Mouse (Mus musculus): ENCODE measurements at regions not wholly inside any gene's neighbourhood (a gene's known extent, or its start where the extent isn't known, plus 50 kb on each side); places are given as distances from the start of the nearest gene placed in this dataset.
A peak's percentile ranks its signal among the peaks of the same experiment; 100 is the strongest.

GRCm38 (mm10) chr1:14503193-14503800 lies 1589.8 kb downstream of the 4930444P10Rik start:
- Histone ChIP-seq H3K9me3 (ENCODE audit: control insufficient read depth, low read length) (no peaks in the 10 kb centered on the region), H3K9ac (ENCODE audit: low read length) (no peak overlapping the region), H3K4me3 (ENCODE audit: low read depth, low read length) (no peak overlapping the region), H3K27ac (ENCODE audit: low read depth, low read length) (no peak overlapping the region), H3K4me1 (replicated peaks; ENCODE audit: control insufficient read depth, insufficient read depth, low read length) (peaks cover 10% of the 10 kb centered on the region; the same call in 1 of the 2 replicates), H3K27me3 (ENCODE audit: control insufficient read depth, insufficient read depth, low read length) (peaks cover 26% of the 10 kb centered on the region), H3K4me2 (ENCODE audit: low read depth, low read length, severe bottlenecking) (no peak overlapping the region), H3K36me3 (ENCODE audit: control insufficient read depth, insufficient read depth, low read length) (no peaks in the 10 kb centered on the region)
- ATAC-seq (replicated peaks; ENCODE audit: low FRiP score) (no peak), DNase-seq (ENCODE audit: low spot score) (no peak)
- WGBS: 10% methylated on average over 7 of the region's 7 CpGs

GRCm38 (mm10) chr1:14499105-14499504 lies 1594.0 kb downstream of the 4930444P10Rik start:
- ATAC-seq (replicated peaks; ENCODE audit: low FRiP score): no peak
- WGBS: 88% methylated on average over 1 of the region's 1 CpGs
- 0 out of 2 replicates have a peak, but pooled peaks cover 1% of the 10 kb centered on the region for H3K4me1 ChIP-seq (replicated peaks; ENCODE audit: control insufficient read depth, insufficient read depth, low read length)
- H3K27me3 ChIP-seq (ENCODE audit: control insufficient read depth, insufficient read depth, low read length): peaks cover 5% of the 10 kb centered on the region; the same call in 1 of the 2 replicates
- H3K36me3 ChIP-seq (ENCODE audit: control insufficient read depth, insufficient read depth, low read length): no peaks in the 10 kb centered on the region
- H3K9ac ChIP-seq (ENCODE audit: low read length): no peak overlapping the region
- H3K9me3 ChIP-seq (ENCODE audit: control insufficient read depth, low read length): no peaks in the 10 kb centered on the region
- DNase-seq (ENCODE audit: low spot score): no peak
- no peak overlapping the region for H3K27ac ChIP-seq (ENCODE audit: low read depth, low read length)
- no peak overlapping the region for H3K4me3 ChIP-seq (ENCODE audit: low read depth, low read length)
- H3K4me2 ChIP-seq (ENCODE audit: low read depth, low read length, severe bottlenecking): no peak overlapping the region

- H3K27me3 ChIP-seq (ENCODE audit: control insufficient read depth, insufficient read depth, low read length): no peaks in the 10 kb centered on the region
- no peaks in the 10 kb centered on the region for H3K36me3 ChIP-seq (ENCODE audit: control insufficient read depth, insufficient read depth, low read length)
- no peak overlapping the region for H3K4me3 ChIP-seq (ENCODE audit: low read depth, low read length)
- no peak overlapping the region for H3K9ac ChIP-seq (ENCODE audit: low read length)
- no peak overlapping the region for H3K27ac ChIP-seq (ENCODE audit: low read depth, low read length)
- DNase-seq (ENCODE audit: low spot score): no peak
- H3K9me3 ChIP-seq (ENCODE audit: control insufficient read depth, low read length): no peaks in the 10 kb centered on the region
- no peak for ATAC-seq (replicated peaks; ENCODE audit: low FRiP score)
- no peaks in the 10 kb centered on the region for H3K4me1 ChIP-seq (replicated peaks; ENCODE audit: control insufficient read depth, insufficient read depth, low read length)
- WGBS: 78% methylated on average over 3 of the region's 3 CpGs
- H3K4me2 ChIP-seq (ENCODE audit: low read depth, low read length, severe bottlenecking): no peak overlapping the region
Observed at GRCm38 (mm10) chr1:14490026-14490425, 1603.1 kb downstream of the 4930444P10Rik start.

- WGBS: 69% methylated on average over 4 of the region's 4 CpGs
Observed at GRCm38 (mm10) chr1:14487708-14488127, 1605.4 kb downstream of the 4930444P10Rik start.

GRCm38 (mm10) chr1:14485746-14486145 lies 1607.4 kb downstream of the 4930444P10Rik start:
- H3K9me3 ChIP-seq (ENCODE audit: control insufficient read depth, low read length): no peaks in the 10 kb centered on the region
- H3K4me1 ChIP-seq (replicated peaks; ENCODE audit: control insufficient read depth, insufficient read depth, low read length): no peaks in the 10 kb centered on the region
- WGBS: 65% methylated on average over 2 of the region's 2 CpGs
- H3K36me3 ChIP-seq (ENCODE audit: control insufficient read depth, insufficient read depth, low read length): no peaks in the 10 kb centered on the region
- H3K4me2 ChIP-seq (ENCODE audit: low read depth, low read length, severe bottlenecking): no peak overlapping the region
- no peak for DNase-seq (ENCODE audit: low spot score)
- no peaks in the 10 kb centered on the region for H3K27me3 ChIP-seq (ENCODE audit: control insufficient read depth, insufficient read depth, low read length)
- no peak overlapping the region for H3K4me3 ChIP-seq (ENCODE audit: low read depth, low read length)
- H3K27ac ChIP-seq (ENCODE audit: low read depth, low read length): no peak overlapping the region
- no peak for ATAC-seq (replicated peaks; ENCODE audit: low FRiP score)
- H3K9ac ChIP-seq (ENCODE audit: low read length): no peak overlapping the region

More at GRCm38 (mm10) chr1:14487708-14488127, 1605.4 kb downstream of the 4930444P10Rik start:
- Histone ChIP-seq H3K4me2 (ENCODE audit: low read depth, low read length, severe bottlenecking) (no peak overlapping the region), H3K4me1 (replicated peaks; ENCODE audit: control insufficient read depth, insufficient read depth, low read length) (no peaks in the 10 kb centered on the region), H3K27ac (ENCODE audit: low read depth, low read length) (no peak overlapping the region), H3K4me3 (ENCODE audit: low read depth, low read length) (no peak overlapping the region), H3K27me3 (ENCODE audit: control insufficient read depth, insufficient read depth, low read length) (no peaks in the 10 kb centered on the region), H3K36me3 (ENCODE audit: control insufficient read depth, insufficient read depth, low read length) (no peaks in the 10 kb centered on the region), H3K9ac (ENCODE audit: low read length) (no peak overlapping the region), H3K9me3 (ENCODE audit: control insufficient read depth, low read length) (no peaks in the 10 kb centered on the region)
- ATAC-seq (replicated peaks; ENCODE audit: low FRiP score): no peak
- DNase-seq (ENCODE audit: low spot score): no peak

- H3K4me1 ChIP-seq (replicated peaks; ENCODE audit: control insufficient read depth, insufficient read depth, low read length): no peaks in the 10 kb centered on the region
Observed at GRCm38 (mm10) chr1:14484121-14484916, 1608.8 kb downstream of the 4930444P10Rik start.

GRCm38 (mm10) chr1:14472294-14472693 lies 1620.8 kb downstream of the 4930444P10Rik start:
- peak; percentile 63; the same call in 1 of the 2 replicates for ATAC-seq (replicated peaks; ENCODE audit: low FRiP score)
- Histone ChIP-seq H3K4me2 (ENCODE audit: low read depth, low read length, severe bottlenecking) (no peak overlapping the region), H3K27me3 (ENCODE audit: control insufficient read depth, insufficient read depth, low read length) (no peaks in the 10 kb centered on the region), H3K9me3 (ENCODE audit: control insufficient read depth, low read length) (no peaks in the 10 kb centered on the region), H3K4me3 (ENCODE audit: low read depth, low read length) (no peak overlapping the region), H3K9ac (ENCODE audit: low read length) (no peak overlapping the region), H3K27ac (ENCODE audit: low read depth, low read length) (no peak overlapping the region), H3K36me3 (ENCODE audit: control insufficient read depth, insufficient read depth, low read length) (no peaks in the 10 kb centered on the region), H3K4me1 (replicated peaks; ENCODE audit: control insufficient read depth, insufficient read depth, low read length) (0 out of 2 replicates have a peak, but pooled peaks cover 2% of the 10 kb centered on the region)
- WGBS: 14% methylated on average over 3 of the region's 3 CpGs
- DNase-seq (ENCODE audit: low spot score): no peak

More at GRCm38 (mm10) chr1:14484121-14484916, 1608.8 kb downstream of the 4930444P10Rik start:
- Histone ChIP-seq H3K4me2 (ENCODE audit: low read depth, low read length, severe bottlenecking) (no peak overlapping the region), H3K4me3 (ENCODE audit: low read depth, low read length) (no peak overlapping the region), H3K27me3 (ENCODE audit: control insufficient read depth, insufficient read depth, low read length) (no peaks in the 10 kb centered on the region), H3K9me3 (ENCODE audit: control insufficient read depth, low read length) (no peaks in the 10 kb centered on the region), H3K27ac (ENCODE audit: low read depth, low read length) (no peak overlapping the region), H3K36me3 (ENCODE audit: control insufficient read depth, insufficient read depth, low read length) (no peaks in the 10 kb centered on the region), H3K9ac (ENCODE audit: low read length) (no peak overlapping the region)
- no peak for DNase-seq (ENCODE audit: low spot score)
- ATAC-seq (replicated peaks; ENCODE audit: low FRiP score): no peak; the same call in 1 of the 2 replicates
- WGBS: 88% methylated on average over 6 of the region's 6 CpGs

- no peak overlapping the region for H3K27ac ChIP-seq (ENCODE audit: low read depth, low read length)
- no peak overlapping the region for H3K4me2 ChIP-seq (ENCODE audit: low read depth, low read length, severe bottlenecking)
- H3K9ac ChIP-seq (ENCODE audit: low read length): no peak overlapping the region
- 11% methylated on average over 2 of the region's 2 CpGs for WGBS
- no peaks in the 10 kb centered on the region for H3K9me3 ChIP-seq (ENCODE audit: control insufficient read depth, low read length)
- H3K27me3 ChIP-seq (ENCODE audit: control insufficient read depth, insufficient read depth, low read length): no peaks in the 10 kb centered on the region
- DNase-seq (ENCODE audit: low spot score) (no peak), ATAC-seq (replicated peaks; ENCODE audit: low FRiP score) (peak; percentile 55; the same call in 1 of the 2 replicates)
- no peak overlapping the region for H3K4me3 ChIP-seq (ENCODE audit: low read depth, low read length)
- H3K4me1 ChIP-seq (replicated peaks; ENCODE audit: control insufficient read depth, insufficient read depth, low read length): 0 out of 2 replicates have a peak, but pooled peaks cover 2% of the 10 kb centered on the region
- H3K36me3 ChIP-seq (ENCODE audit: control insufficient read depth, insufficient read depth, low read length): no peaks in the 10 kb centered on the region
Observed at GRCm38 (mm10) chr1:14471551-14471950, 1621.6 kb downstream of the 4930444P10Rik start.
